Mouse (Mus musculus): Measurements from ENCODE around the gene Mag.

The Mag gene

GRCm38 (mm10) chr7:30863386-30863785 is 51.3 kb downstream of the Mag start:
- Histone ChIP-seq H3K4me3 (replicated peaks; ENCODE audit: low read length) (no peak overlapping the region), H3K27me3 (ENCODE audit: insufficient read depth, low read length) (peaks cover 15% of the 10 kb centered on the region), H3K9me3 (ENCODE audit: low read length) (no peaks in the 10 kb centered on the region), H3K36me3 (ENCODE audit: insufficient read depth, low read length) (no peaks in the 10 kb centered on the region), H3K4me1 (replicated peaks; ENCODE audit: low read depth, low read length) (peaks cover 39% of the 10 kb centered on the region)
- TF ChIP-seq CTCF (conservative IDR thresholded peaks at IDR 0.05; ENCODE audit: low read length), result no peak
- no peak for TF ChIP-seq NANOG (IDR thresholded peaks at IDR 0.05; ENCODE audit: borderline replicate concordance, low read length)
- no peak for TF ChIP-seq POU5F1 (IDR thresholded peaks at IDR 0.05; ENCODE audit: borderline replicate concordance, low read length)

DNA sequence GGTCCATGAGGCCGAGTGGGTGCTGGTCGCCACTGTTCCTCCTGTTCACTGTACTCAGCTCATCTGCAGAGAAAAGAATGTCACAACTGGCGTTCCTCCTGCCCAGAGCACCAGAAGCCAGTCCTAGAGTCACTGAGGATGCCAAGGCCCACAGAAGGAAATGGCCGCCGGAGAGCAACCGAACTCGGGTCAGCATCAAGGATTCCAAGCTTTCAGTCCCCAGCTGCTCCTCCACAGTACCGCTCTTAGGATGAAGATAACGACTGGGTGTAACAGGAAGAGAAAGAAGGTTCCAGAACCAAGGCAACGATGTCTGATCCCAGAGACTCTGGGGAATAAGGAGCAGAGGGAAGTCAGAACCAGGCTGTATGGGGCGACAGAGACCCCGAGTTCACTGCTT is 53.2 kb downstream of the Mag start, which contains the start of gene Ffar1:
Gene Ffar1, minus strand, starts transcription at position 101 of the 400 bp plus-strand sequence.
- H3K36me3 ChIP-seq (ENCODE audit: insufficient read depth, low read length), result no peaks in the 10 kb centered on the region
- no peaks in the 10 kb centered on the region for H3K9me3 ChIP-seq (ENCODE audit: low read length)
- TF ChIP-seq NANOG (IDR thresholded peaks at IDR 0.05; ENCODE audit: borderline replicate concordance, low read length) (no peak), CTCF (conservative IDR thresholded peaks at IDR 0.05; ENCODE audit: low read length) (no peak), POU5F1 (IDR thresholded peaks at IDR 0.05; ENCODE audit: borderline replicate concordance, low read length) (no peak)
- H3K4me3 ChIP-seq (replicated peaks; ENCODE audit: low read length), result peak within 1 kb of the TSS; percentile 68
- peaks cover 27% of the 10 kb centered on the region for H3K4me1 ChIP-seq (replicated peaks; ENCODE audit: low read depth, low read length)
- peaks cover 15% of the 10 kb centered on the region for H3K27me3 ChIP-seq (ENCODE audit: insufficient read depth, low read length)

- TF ChIP-seq NANOG (IDR thresholded peaks at IDR 0.05; ENCODE audit: borderline replicate concordance, low read length) (no peak), CTCF (conservative IDR thresholded peaks at IDR 0.05; ENCODE audit: low read length) (peak; percentile 93)
- no peaks in the 10 kb centered on the region for H3K9me3 ChIP-seq (ENCODE audit: low read length)
Observed at GRCm38 (mm10) chr7:30859635-30860402, 54.9 kb downstream of the Mag start.

GRCm38 (mm10) chr7:30859290-30859634 is 55.4 kb downstream of the Mag start:
- Histone ChIP-seq H3K4me3 (replicated peaks; ENCODE audit: low read length) (no peak overlapping the region), H3K36me3 (ENCODE audit: insufficient read depth, low read length) (no peaks in the 10 kb centered on the region), H3K4me1 (replicated peaks; ENCODE audit: low read depth, low read length) (peaks cover 37% of the 10 kb centered on the region), H3K9me3 (ENCODE audit: low read length) (no peaks in the 10 kb centered on the region), H3K27me3 (ENCODE audit: insufficient read depth, low read length) (peaks cover 36% of the 10 kb centered on the region)
- TF ChIP-seq CTCF (conservative IDR thresholded peaks at IDR 0.05; ENCODE audit: low read length), result peak; percentile 66
- no peak for TF ChIP-seq NANOG (IDR thresholded peaks at IDR 0.05; ENCODE audit: borderline replicate concordance, low read length)

More at GRCm38 (mm10) chr7:30859635-30860402, 54.9 kb downstream of the Mag start:
- Histone ChIP-seq H3K36me3 (ENCODE audit: insufficient read depth, low read length) (no peaks in the 10 kb centered on the region), H3K4me3 (replicated peaks; ENCODE audit: low read length) (peak overlapping the region; percentile 68), H3K4me1 (replicated peaks; ENCODE audit: low read depth, low read length) (peaks cover 33% of the 10 kb centered on the region), H3K27me3 (ENCODE audit: insufficient read depth, low read length) (peaks cover 30% of the 10 kb centered on the region)

GRCm38 (mm10) chr7:30857746-30858145 is 56.9 kb downstream of the Mag start:
- Histone ChIP-seq H3K4me3 (replicated peaks; ENCODE audit: low read length) (no peak overlapping the region), H3K36me3 (ENCODE audit: insufficient read depth, low read length) (no peaks in the 10 kb centered on the region), H3K27me3 (ENCODE audit: insufficient read depth, low read length) (peaks cover 40% of the 10 kb centered on the region), H3K9me3 (ENCODE audit: low read length) (no peaks in the 10 kb centered on the region), H3K4me1 (replicated peaks; ENCODE audit: low read depth, low read length) (peaks cover 44% of the 10 kb centered on the region)
- TF ChIP-seq POU5F1 (IDR thresholded peaks at IDR 0.05; ENCODE audit: borderline replicate concordance, low read length), result no peak
- no peak for TF ChIP-seq NANOG (IDR thresholded peaks at IDR 0.05; ENCODE audit: borderline replicate concordance, low read length)
- TF ChIP-seq CTCF (conservative IDR thresholded peaks at IDR 0.05; ENCODE audit: low read length), result no peak

GRCm38 (mm10) chr7:30856078-30856477 is 58.6 kb downstream of the Mag start, which contains the start of gene Ffar3:
Gene Ffar3 (minus strand): TSS chr7:30856178.
- TF ChIP-seq POU5F1 (IDR thresholded peaks at IDR 0.05; ENCODE audit: borderline replicate concordance, low read length) (no peak), CTCF (conservative IDR thresholded peaks at IDR 0.05; ENCODE audit: low read length) (no peak), NANOG (IDR thresholded peaks at IDR 0.05; ENCODE audit: borderline replicate concordance, low read length) (no peak)

GRCm38 (mm10) chr7:30851421-30851820 is 63.3 kb downstream of the Mag start:
- TF ChIP-seq POU5F1 (IDR thresholded peaks at IDR 0.05; ENCODE audit: borderline replicate concordance, low read length) (no peak), CTCF (conservative IDR thresholded peaks at IDR 0.05; ENCODE audit: low read length) (no peak), NANOG (IDR thresholded peaks at IDR 0.05; ENCODE audit: borderline replicate concordance, low read length) (no peak)
- no peak overlapping the region for H3K4me3 ChIP-seq (replicated peaks; ENCODE audit: low read length)
- peaks cover 28% of the 10 kb centered on the region for H3K27me3 ChIP-seq (ENCODE audit: insufficient read depth, low read length)
- H3K4me1 ChIP-seq (replicated peaks; ENCODE audit: low read depth, low read length), result peaks cover 60% of the 10 kb centered on the region
- no peaks in the 10 kb centered on the region for H3K36me3 ChIP-seq (ENCODE audit: insufficient read depth, low read length)
- no peaks in the 10 kb centered on the region for H3K9me3 ChIP-seq (ENCODE audit: low read length)

More at GRCm38 (mm10) chr7:30856078-30856477, 58.6 kb downstream of the Mag start, which contains the start of gene Ffar3:
- peak within 1 kb of the TSS; percentile 70 for H3K4me3 ChIP-seq (replicated peaks; ENCODE audit: low read length)
- peaks cover 45% of the 10 kb centered on the region for H3K4me1 ChIP-seq (replicated peaks; ENCODE audit: low read depth, low read length)
- peaks cover 32% of the 10 kb centered on the region for H3K27me3 ChIP-seq (ENCODE audit: insufficient read depth, low read length)
- H3K36me3 ChIP-seq (ENCODE audit: insufficient read depth, low read length), result no peaks in the 10 kb centered on the region
- H3K9me3 ChIP-seq (ENCODE audit: low read length), result no peaks in the 10 kb centered on the region

Measured in E14TG2a.4 (cell line).